In genomic region chr2:38658338-38658836, GRCm38 (mm10) we compare ENCODE assay signal across 8 mouse cellular contexts. TPM values are rescaled to one million over a fixed set of nuclear protein-coding genes. Genes with fewer than 3 reads are reported as not detected.
A peak's percentile ranks its signal among the peaks of the same experiment; 100 is the strongest.
DNase-seq lines count a peak whose midpoint lies in the region; ATAC-seq and TF ChIP-seq lines count a peak whose summit lies in the region.

No protein-coding gene starts in this region.

- no peaks in the 10 kb centered on the region for H3K4me1 ChIP-seq in cortical plate, adult 2 months (ENCODE audit: control insufficient read depth, insufficient read depth, low read length)
- no peaks in the 10 kb centered on the region for H3K4me1 ChIP-seq in intestine, embryonic 14.5 days (replicated peaks; ENCODE audit: control insufficient read depth, insufficient read depth, low read length)
- 0 out of 2 replicates have a peak, but pooled peaks cover 2% of the 10 kb centered on the region for H3K4me1 ChIP-seq in midbrain, embryonic 11.5 days (ENCODE audit: control insufficient read depth, insufficient read depth, low read length)
- no peaks in the 10 kb centered on the region for H3K4me1 ChIP-seq in small intestine, adult 2 months (ENCODE audit: control insufficient read depth, insufficient read depth, insufficient read length, low read length)

- H3K9ac ChIP-seq in intestine, embryonic 14.5 days (ENCODE audit: low read length), result 0 out of 2 replicates have a peak overlapping the region, but pooled peaks have one; percentile 25
- peak overlapping the region; percentile 63 for H3K9ac ChIP-seq in midbrain, embryonic 11.5 days (ENCODE audit: low read length)

- intact Hi-C loops in left cerebral cortex, postnatal 4 days (cut with DNase I), result no loop called here

- peak; percentile 75 for DNase-seq in layer of hippocampus, adult 11-12 months (ENCODE audit: low spot score)
- no peak for DNase-seq in layer of hippocampus, adult 9-10 months (ENCODE audit: low spot score)
- peak; percentile 69 for DNase-seq in gastrocnemius, postnatal 25 days
- DNase-seq in intestine, embryonic 14.5 days (ENCODE audit: low spot score), result peak; percentile 88
- DNase-seq in left cerebral cortex, postnatal 4 days, result peak; percentile 87
- DNase-seq in midbrain, embryonic 11.5 days (ENCODE audit: low spot score, missing footprints), result peak; percentile 98

- WGBS in intestine, embryonic 14.5 days, result 1% methylated on average over 25 of the region's 25 CpGs
- WGBS in midbrain, embryonic 11.5 days, result under 1% methylated on average over 24 of the region's 25 CpGs
- WGBS in small intestine, adult 2 months, result under 1% methylated on average over 25 of the region's 25 CpGs

- no peaks in the 10 kb centered on the region for H3K36me3 ChIP-seq in intestine, embryonic 14.5 days (ENCODE audit: control insufficient read depth, insufficient read depth, low read length)
- no peaks in the 10 kb centered on the region for H3K36me3 ChIP-seq in midbrain, embryonic 11.5 days (ENCODE audit: control insufficient read depth, insufficient read depth, low read length)
- no peaks in the 10 kb centered on the region for H3K36me3 ChIP-seq in small intestine, adult 2 months (ENCODE audit: control insufficient read depth, insufficient read depth, low read length)

- no peak overlapping the region for H3K27ac ChIP-seq in cortical plate, adult 2 months (ENCODE audit: insufficient read depth, low read length)
- no peak overlapping the region for H3K27ac ChIP-seq in intestine, embryonic 14.5 days (ENCODE audit: low read depth)
- H3K27ac ChIP-seq in midbrain, embryonic 11.5 days (ENCODE audit: low read depth, low read length), result no peak overlapping the region
- H3K27ac ChIP-seq in small intestine, adult 2 months (ENCODE audit: insufficient read depth, low read depth, low read length), result no peak overlapping the region

- TF ChIP-seq POLR2A in cortical plate, adult 2 months (IDR thresholded peaks at IDR 0.05; ENCODE audit: extremely low read depth, insufficient read depth, low read length), result no peak
- no peak for TF ChIP-seq POLR2A in small intestine, adult 2 months (IDR thresholded peaks at IDR 0.05; ENCODE audit: low read depth, low read length)

- peak; percentile 93 for ATAC-seq in intestine, embryonic 14.5 days (replicated peaks; ENCODE audit: low FRiP score, low TSS enrichment, low read depth)
- peak; percentile 97 for ATAC-seq in midbrain, embryonic 11.5 days (ENCODE audit: low FRiP score)

- peak; percentile 65 for TF ChIP-seq CTCF in cortical plate, adult 2 months (IDR thresholded peaks at IDR 0.05; ENCODE audit: extremely low read depth, insufficient read depth, low read length)
- peak; percentile 69 for TF ChIP-seq CTCF in small intestine, adult 2 months (IDR thresholded peaks at IDR 0.05; ENCODE audit: extremely low read depth, insufficient read length, insufficient replicate concordance, low read depth, low read length)

- no peaks in the 10 kb centered on the region for H3K9me3 ChIP-seq in intestine, embryonic 14.5 days (ENCODE audit: control insufficient read depth, low read length)
- H3K9me3 ChIP-seq in midbrain, embryonic 11.5 days (ENCODE audit: control insufficient read depth, low read length), result no peaks in the 10 kb centered on the region

- 0 out of 2 replicates have a peak, but pooled peaks cover 3% of the 10 kb centered on the region for H3K27me3 ChIP-seq in intestine, embryonic 14.5 days (replicated peaks; ENCODE audit: control insufficient read depth, insufficient read depth, low read length)
- H3K27me3 ChIP-seq in midbrain, embryonic 11.5 days (ENCODE audit: control insufficient read depth, insufficient read depth, low read length), result peaks cover 2% of the 10 kb centered on the region; the same call in 1 of the 2 replicates
- H3K27me3 ChIP-seq in small intestine, adult 2 months (ENCODE audit: control insufficient read depth, insufficient read depth, low read length), result 0 out of 2 replicates have a peak, but pooled peaks cover 3% of the 10 kb centered on the region

- peak overlapping the region; percentile 52 for H3K4me2 ChIP-seq in intestine, embryonic 14.5 days (ENCODE audit: low read length)
- peak overlapping the region; percentile 62 for H3K4me2 ChIP-seq in midbrain, embryonic 11.5 days

- H3K4me3 ChIP-seq in cortical plate, adult 2 months (ENCODE audit: insufficient read depth, low read length), result peak overlapping the region; percentile 16
- H3K4me3 ChIP-seq in intestine, embryonic 14.5 days (ENCODE audit: low read depth, low read length), result peak overlapping the region; percentile 26
- peak overlapping the region; percentile 30 for H3K4me3 ChIP-seq in midbrain, embryonic 11.5 days (ENCODE audit: low read depth, low read length)
- H3K4me3 ChIP-seq in small intestine, adult 2 months (ENCODE audit: low read depth, low read length), result peak overlapping the region; percentile 41

RNA-seq across cellular contexts. Expression of gene Psmb7, which starts 14.5 kb away (rescaled TPM):
- 236 and 242 TPM in 2 replicates for polyA plus RNA-seq in cortical plate, adult 2 months (2012; rRNA removed)
- total RNA-seq in gastrocnemius, postnatal 25 days (2021), result 100 to 1,000 TPM; 281 to 289 TPM
- polyA plus RNA-seq in intestine, embryonic 14.5 days (2014; fragmentation: Nextera tagmentation; extraction: Ambion mirVana), result 247 and 252 TPM in 2 replicates
- 100 to 1,000 TPM; 231 to 253 TPM for total RNA-seq in left cerebral cortex, postnatal 4 days (2021)
- 345 and 351 TPM in 2 replicates for polyA plus RNA-seq in midbrain, embryonic 11.5 days (2014; fragmentation: Nextera tagmentation; extraction: Ambion mirVana)
- 15.4 and 28.4 TPM in 2 replicates for polyA plus RNA-seq in small intestine, adult 2 months (2012; rRNA removed)

RNA-seq across cellular contexts. Expression of gene Nr5a1, which starts 56.0 kb away (rescaled TPM):
- polyA plus RNA-seq in cortical plate, adult 2 months (2012; rRNA removed), result 0.06 and 0.08 TPM in 2 replicates
- total RNA-seq in gastrocnemius, postnatal 25 days (2021), result not detected
- 0.09 and 0.12 TPM in 2 replicates for polyA plus RNA-seq in intestine, embryonic 14.5 days (2014; fragmentation: Nextera tagmentation; extraction: Ambion mirVana)
- under 1 TPM in 1 of 2 experiments, not detected in 1; 0.14 TPM for total RNA-seq in left cerebral cortex, postnatal 4 days (2021)
- 0.04 TPM in 1 of 2 replicates, not detected in the other for polyA plus RNA-seq in midbrain, embryonic 11.5 days (2014; fragmentation: Nextera tagmentation; extraction: Ambion mirVana)
- 0.08 and 0.15 TPM in 2 replicates for polyA plus RNA-seq in small intestine, adult 2 months (2012; rRNA removed)
